Mouse (Mus musculus): ENCODE measurements at regions not wholly inside any gene's neighbourhood (a gene's known extent, or its start where the extent isn't known, plus 50 kb on each side); places are given as distances from the start of the nearest gene placed in this dataset.

- TF ChIP-seq TAL1 (IDR thresholded peaks at IDR 0.05; ENCODE audit: low read length) (no peak), GATA1 (IDR thresholded peaks at IDR 0.05; ENCODE audit: low read length) (no peak)
These were observed 113.3 kb upstream of the Dlg1 start for GRCm38 (mm10) chr16:31549975-31550374.

Data from erythroblast, embryonic 14.5 days (primary cell).